Mouse (Mus musculus) liver, postnatal 0 days (tissue): Measurements from ENCODE around the gene Reep3. TPM values are rescaled to one million over a fixed set of nuclear protein-coding genes. Genes with fewer than 3 reads are reported as not detected.
A peak's percentile ranks its signal among the peaks of the same experiment; 100 is the strongest.

ENCODE experiments used
- ATAC-seq: fragments of 200-750 bp; cut with Nextera tagmentation; 2 replicates; pipeline ENCODE4 v1.8.0; 2017; ENCODE audit warnings: mild to moderate bottlenecking, moderate library complexity
- DNase-seq: peaks from one replicate; pipeline ENCODE4 v3.0.0-alpha.2; 2016
- H3K27ac ChIP-seq: fragments of 300-500 bp; sonication (generic); 2 replicates; pipeline ENCODE4 v1.5.1; 2014; ENCODE audit warnings: antibody characterized with exemption, moderate library complexity, mild to moderate bottlenecking, low read depth
- H3K27me3 ChIP-seq: fragments of 300-500 bp; sonication (generic); 2 replicates; pipeline ENCODE4 v1.6.1; 2014; ENCODE audit warnings: low read length, control low read depth, mixed read lengths; ENCODE audit not compliant: insufficient read depth
- H3K36me3 ChIP-seq: fragments of 300-500 bp; sonication (generic); replicated peaks from 2 replicates; pipeline ENCODE4 v1.6.1; 2014; ENCODE audit warnings: mild to moderate bottlenecking, control low read depth, low read length, moderate library complexity, mixed read lengths; ENCODE audit not compliant: insufficient read depth
- H3K4me1 ChIP-seq: fragments of 300-500 bp; sonication (generic); 2 replicates; pipeline ENCODE4 v1.6.1; 2014; ENCODE audit warnings: antibody characterized with exemption, mild to moderate bottlenecking, control low read depth; ENCODE audit not compliant: insufficient read depth
- H3K4me2 ChIP-seq: fragments of 300-500 bp; sonication (generic); 2 replicates; pipeline ENCODE4 v1.6.1; 2014; ENCODE audit warnings: low read depth, mild to moderate bottlenecking, low read length, moderate library complexity, mixed read lengths
- H3K4me3 ChIP-seq: fragments of 300-500 bp; sonication (generic); 2 replicates; pipeline ENCODE4 v1.5.1; 2014; ENCODE audit warnings: low read depth, low read length
- H3K9ac ChIP-seq: fragments of 300-500 bp; sonication (generic); replicated peaks from 2 replicates; pipeline ENCODE4 v1.6.1; 2014; ENCODE audit warnings: mild to moderate bottlenecking, moderate library complexity
- H3K9me3 ChIP-seq: fragments of 300-500 bp; sonication (generic); 2 replicates; pipeline ENCODE4 v1.6.1; 2016; ENCODE audit warnings: mild to moderate bottlenecking, control low read depth, low read length, mixed read lengths
- CTCF ChIP-seq: sonication (generic); IDR thresholded peaks from 2 replicates; pipeline ENCODE4 v1.5.1; 2016; ENCODE audit warnings: antibody characterized with exemption, low read depth
- EP300 ChIP-seq: IDR thresholded peaks from 2 replicates; pipeline ENCODE4 v1.6.1; 2016; ENCODE audit warnings: antibody characterized with exemption, low read depth, mild to moderate bottlenecking
- WGBS: fragments of 180-500 bp; shearing (Covaris S2); extraction: QIAGEN DNeasy Blood & Tissue Kit; methylation state at CpG from one replicate; pipeline ENCODE4 v1.1.7; 2014; ENCODE audit not compliant: insufficient replicate concordance; 5-methylcytosine and 5-hydroxymethylcytosine counted together
- polyA plus RNA-seq: library from polyadenylated mRNA; unstranded; fragments of >200 nt; fragmentation: Nextera tagmentation; extraction: Ambion mirVana; gene quantifications from 2 replicates; pipeline ENCODE4 v1.2.1, GENCODE M21; 2015

Gene Reep3
- polyA plus RNA-seq, 1 experiment from 2014 or later, result 19.6 TPM

GRCm38 (mm10) chr10:67014746-67015145 lies 82.0 kb downstream of the Reep3 start:
- peaks cover 17% of the 10 kb centered on the region for H3K36me3 ChIP-seq
- TF ChIP-seq CTCF (no peak), EP300 (no peak)
- H3K27me3 ChIP-seq, result no peaks in the 10 kb centered on the region
- no peak overlapping the region for H3K27ac ChIP-seq
- DNase-seq, result no peak
- ATAC-seq, result no peak
- no peak overlapping the region for H3K9ac ChIP-seq
- no peaks in the 10 kb centered on the region for H3K9me3 ChIP-seq
- no peak overlapping the region for H3K4me3 ChIP-seq
- H3K4me2 ChIP-seq, result no peak overlapping the region
- WGBS, result 89% methylated on average over 12 of the region's 12 CpGs
- no peaks in the 10 kb centered on the region for H3K4me1 ChIP-seq

- H3K4me2 ChIP-seq, result no peak overlapping the region
- H3K27ac ChIP-seq, result no peak overlapping the region
- H3K27me3 ChIP-seq, result no peaks in the 10 kb centered on the region
- TF ChIP-seq EP300, result no peak
- TF ChIP-seq CTCF, result no peak
- no peak for ATAC-seq
- H3K4me1 ChIP-seq, result no peaks in the 10 kb centered on the region
- WGBS, result 84% methylated on average over 12 of the region's 12 CpGs
- DNase-seq, result no peak
- H3K9me3 ChIP-seq, result no peaks in the 10 kb centered on the region
- H3K9ac ChIP-seq, result no peak overlapping the region
- H3K36me3 ChIP-seq, result peaks cover 17% of the 10 kb centered on the region
- H3K4me3 ChIP-seq, result no peak overlapping the region
Observed at GRCm38 (mm10) chr10:67010521-67010920, 86.2 kb downstream of the Reep3 start.

GRCm38 (mm10) chr10:67004527-67005042 lies 92.2 kb downstream of the Reep3 start:
- peak overlapping the region; percentile 88 for H3K27ac ChIP-seq
- H3K27me3 ChIP-seq, result no peaks in the 10 kb centered on the region
- peak overlapping the region; percentile 37 for H3K4me3 ChIP-seq
- no peaks in the 10 kb centered on the region for H3K36me3 ChIP-seq
- no peak for DNase-seq
- H3K4me1 ChIP-seq, result peaks cover 24% of the 10 kb centered on the region
- TF ChIP-seq CTCF, result no peak
- TF ChIP-seq EP300, result no peak
- ATAC-seq, result peak; percentile 16; the same call in 1 of the 2 replicates
- no peaks in the 10 kb centered on the region for H3K9me3 ChIP-seq
- 2% methylated on average over 12 of the region's 12 CpGs for WGBS
- peak overlapping the region; percentile 81 for H3K4me2 ChIP-seq
- H3K9ac ChIP-seq, result peak overlapping the region; percentile 36

DNA sequence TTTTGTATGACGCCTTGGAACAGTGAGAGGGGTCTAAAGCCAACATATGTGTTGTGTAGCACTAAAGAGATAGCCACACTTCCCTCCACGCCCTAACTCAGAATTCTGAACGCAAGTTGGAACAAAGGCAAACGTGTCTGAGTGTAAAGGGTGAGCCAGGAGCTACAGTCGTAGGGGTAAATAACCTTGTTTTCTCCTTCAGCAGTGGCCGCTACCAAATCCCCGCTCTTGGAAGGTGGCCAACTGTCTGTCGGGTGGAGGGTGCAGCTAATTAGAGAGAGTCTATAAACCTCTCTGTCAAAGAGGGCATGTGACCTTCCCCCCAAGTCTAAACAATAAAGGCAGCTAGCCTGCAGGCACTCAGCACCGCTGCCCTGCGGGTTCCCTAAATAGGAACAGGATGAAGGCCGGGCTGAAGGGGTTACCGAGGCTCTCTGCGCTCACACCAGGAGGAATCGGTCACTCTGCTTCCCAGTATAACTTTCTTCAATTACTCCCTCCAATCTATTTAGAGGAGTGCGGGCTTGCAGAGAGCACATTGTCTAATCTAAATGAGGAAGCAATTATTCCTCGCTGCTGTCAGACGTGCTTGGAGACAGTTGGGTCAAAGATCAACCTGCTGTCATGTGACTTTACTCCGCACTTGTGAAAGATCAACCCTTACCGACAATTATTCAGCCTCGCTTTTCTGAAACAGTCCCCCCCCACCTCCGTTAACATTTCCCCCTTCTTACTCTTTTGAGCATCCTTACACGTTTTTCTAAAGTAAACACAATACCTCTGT lies 92.8 kb downstream of the Reep3 start:
- peaks cover 24% of the 10 kb centered on the region for H3K4me1 ChIP-seq
- H3K9me3 ChIP-seq, result no peaks in the 10 kb centered on the region
- WGBS, result under 1% methylated on average over 22 of the region's 22 CpGs
- peak overlapping the region; percentile 36 for H3K9ac ChIP-seq
- H3K27ac ChIP-seq, result peak overlapping the region; percentile 88
- peak overlapping the region; percentile 37 for H3K4me3 ChIP-seq
- ATAC-seq, result peak; percentile 78
- H3K27me3 ChIP-seq, result no peaks in the 10 kb centered on the region
- TF ChIP-seq EP300 (no peak), CTCF (no peak)
- peak; percentile 55 for DNase-seq
- H3K4me2 ChIP-seq, result peak overlapping the region; percentile 81
- H3K36me3 ChIP-seq, result no peaks in the 10 kb centered on the region

- H3K9ac ChIP-seq, result peak overlapping the region; percentile 36
- 4% methylated on average over 25 of the region's 25 CpGs for WGBS
- H3K9me3 ChIP-seq, result no peaks in the 10 kb centered on the region
- peaks cover 24% of the 10 kb centered on the region for H3K4me1 ChIP-seq
- ATAC-seq, result 0 out of 2 replicates have a peak, but pooled peaks have one; percentile 5
- DNase-seq, result no peak
- H3K4me3 ChIP-seq, result peak overlapping the region; percentile 37
- no peaks in the 10 kb centered on the region for H3K27me3 ChIP-seq
- peak overlapping the region; percentile 88 for H3K27ac ChIP-seq
- H3K4me2 ChIP-seq, result peak overlapping the region; percentile 81
- H3K36me3 ChIP-seq, result no peaks in the 10 kb centered on the region
- no peak for TF ChIP-seq CTCF
- TF ChIP-seq EP300, result no peak
Observed at GRCm38 (mm10) chr10:67003009-67003742, 93.6 kb downstream of the Reep3 start.
